Mouse (Mus musculus): Measurements from ENCODE around the gene Ten1. TPM values are rescaled to one million over a fixed set of nuclear protein-coding genes. Genes with fewer than 3 reads are reported as not detected.

Gene Ten1
- 61.5 and 65.4 TPM in 2 replicates for polyA plus RNA-seq (2016; fragmentation: Nextera tagmentation; extraction: Ambion mirVana)

DNA sequence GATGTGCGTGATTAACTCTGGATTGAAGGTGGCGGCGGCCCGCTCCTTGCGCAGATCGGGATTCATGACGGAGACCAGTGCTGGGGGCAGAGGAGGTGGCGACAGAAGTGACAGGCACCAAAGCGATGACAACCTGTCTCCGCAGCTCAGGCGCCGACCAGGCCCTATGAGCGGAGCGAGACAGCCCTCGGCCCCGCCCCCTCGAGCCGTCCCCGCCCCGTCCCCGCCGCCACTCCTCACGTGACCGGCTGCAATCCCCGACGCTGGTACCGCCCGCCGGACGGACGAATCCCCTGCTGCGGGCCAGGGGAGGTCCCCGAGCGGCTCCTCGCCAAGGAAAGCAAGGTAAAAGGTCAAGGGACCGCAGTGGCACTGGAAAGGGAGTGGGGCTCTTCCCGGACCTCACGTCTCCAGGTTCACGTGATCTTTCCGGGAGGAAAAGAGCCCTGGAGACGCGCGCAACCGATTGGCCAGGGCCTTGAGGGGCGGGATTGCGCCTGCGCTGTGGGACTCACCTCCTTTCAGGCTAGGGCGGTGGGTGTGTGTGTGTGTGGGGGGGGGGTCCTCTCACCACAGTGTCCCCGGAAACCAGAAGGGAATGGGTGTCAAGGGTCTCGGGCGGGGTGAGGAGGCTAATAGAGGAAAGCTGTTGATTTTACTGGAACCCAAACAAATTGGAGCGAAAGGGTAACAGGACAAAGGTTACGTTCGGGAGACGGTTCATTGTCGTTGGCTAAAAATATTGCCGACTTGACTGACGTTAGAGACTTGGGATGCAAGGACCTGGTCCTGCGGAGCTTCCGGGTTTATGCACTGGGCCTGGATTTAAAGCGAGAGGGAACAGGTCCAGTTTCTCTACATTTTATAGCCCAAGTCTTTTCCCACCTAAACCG is at the start of gene Ten1, which contains the start of gene Acox1:
TSS of gene Ten1 (plus strand) at position 217 of the 893 bp plus-strand sequence.
TSS of gene Acox1 (minus strand) at position 407 of the 893 bp plus-strand sequence.
- Histone ChIP-seq H3K36me3 (peaks cover 9% of the 10 kb centered on the region; the same call in 1 of the 2 replicates), H3K9me3 (replicated peaks) (no peaks in the 10 kb centered on the region), H3K4me1 (peaks cover 13% of the 10 kb centered on the region), H3K27ac (peak within 1 kb of the TSS; percentile 97), H3K4me3 (peak within 1 kb of the TSS; percentile 77), H3K27me3 (ENCODE audit: low read depth, poor library complexity, severe bottlenecking) (no peaks in the 10 kb centered on the region)
- DNase-seq (ENCODE audit: low spot score) = peak; percentile 99
- WGBS = under 1% methylated on average over 62 of the region's 62 CpGs

DNA sequence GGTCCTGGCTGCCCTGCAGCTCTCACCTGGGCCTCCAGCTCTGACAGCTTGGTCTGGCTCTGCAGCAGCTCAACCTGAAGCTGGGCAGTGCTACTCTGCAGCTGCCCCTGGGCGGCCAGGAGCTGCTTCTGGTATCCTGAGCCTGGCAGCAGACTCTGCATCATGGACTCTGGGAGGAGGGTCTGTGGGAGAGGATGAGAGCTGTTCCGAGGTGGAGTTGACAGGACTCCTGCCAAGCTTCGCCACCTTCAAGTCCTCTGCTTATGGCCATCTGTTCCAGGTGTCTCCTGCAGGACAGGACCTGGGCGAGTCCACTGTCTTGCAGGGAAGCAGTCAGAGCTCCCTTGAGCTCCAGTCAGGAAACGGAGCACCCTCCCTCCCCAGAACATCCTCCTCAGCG is 49.3 kb upstream of the Ten1 start:
- peaks cover 33% of the 10 kb centered on the region for H3K4me1 ChIP-seq
- DNase-seq (ENCODE audit: low spot score) = no peak
- WGBS = 77% methylated on average over 6 of the region's 6 CpGs
- peaks cover 100% of the 10 kb centered on the region for H3K36me3 ChIP-seq
- no peak overlapping the region for H3K4me3 ChIP-seq
- no peaks in the 10 kb centered on the region for H3K9me3 ChIP-seq (replicated peaks)
- H3K27me3 ChIP-seq (ENCODE audit: low read depth, poor library complexity, severe bottlenecking) = no peaks in the 10 kb centered on the region
- no peak overlapping the region for H3K27ac ChIP-seq

DNA sequence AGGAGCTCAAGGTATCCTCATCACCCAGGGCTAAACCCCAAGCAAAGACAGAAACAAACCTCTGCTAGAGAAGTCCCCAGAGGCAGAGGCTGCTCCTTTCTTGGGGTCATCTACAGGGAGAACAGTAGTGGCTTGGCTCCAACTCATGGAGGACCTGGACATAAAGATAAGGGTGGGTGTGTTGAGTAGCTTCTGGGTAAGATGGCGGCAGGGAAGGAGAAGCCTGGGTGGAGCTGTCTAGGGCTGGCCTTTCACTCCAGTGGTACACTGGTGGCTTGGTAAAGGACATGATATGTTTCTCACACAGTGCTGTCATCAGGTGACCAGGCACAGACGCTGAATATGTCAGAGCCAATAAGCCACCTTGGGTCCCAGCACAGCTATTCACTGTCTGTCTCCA is 47.7 kb upstream of the Ten1 start:
- Histone ChIP-seq H3K27ac (no peak overlapping the region), H3K36me3 (peaks cover 100% of the 10 kb centered on the region)
- WGBS = 93% methylated on average over 2 of the region's 2 CpGs

DNA sequence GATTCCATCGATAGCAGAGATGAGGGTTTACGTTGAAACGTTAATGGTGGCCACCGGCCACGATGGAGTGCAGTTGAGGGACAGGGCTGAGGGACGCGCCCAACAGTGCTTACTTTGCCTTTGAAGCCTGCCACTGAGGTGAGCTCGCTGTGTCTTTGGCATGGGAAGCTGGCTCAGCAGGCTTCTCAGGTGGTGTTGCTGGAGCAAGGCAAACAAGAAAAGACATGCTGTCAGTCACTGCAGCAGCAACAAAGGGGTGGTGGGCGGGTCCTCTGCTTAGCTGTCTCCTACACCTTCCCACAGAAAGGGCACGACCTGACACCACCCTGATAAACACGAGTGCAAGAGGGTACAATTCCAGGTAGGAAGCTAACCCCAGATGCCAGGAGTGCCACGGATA is 37.3 kb upstream of the Ten1 start:
- no peaks in the 10 kb centered on the region for H3K27me3 ChIP-seq (ENCODE audit: low read depth, poor library complexity, severe bottlenecking)
- H3K27ac ChIP-seq = no peak overlapping the region
- WGBS = 59% methylated on average over 12 of the region's 12 CpGs
- no peaks in the 10 kb centered on the region for H3K9me3 ChIP-seq (replicated peaks)
- no peak for DNase-seq (ENCODE audit: low spot score)
- peaks cover 96% of the 10 kb centered on the region for H3K36me3 ChIP-seq
- no peak overlapping the region for H3K4me3 ChIP-seq
- H3K4me1 ChIP-seq = peaks cover 10% of the 10 kb centered on the region

More for the DNA sequence above, 47.7 kb upstream of the Ten1 start:
- Histone ChIP-seq H3K9me3 (replicated peaks) (no peaks in the 10 kb centered on the region), H3K4me3 (no peak overlapping the region), H3K27me3 (ENCODE audit: low read depth, poor library complexity, severe bottlenecking) (no peaks in the 10 kb centered on the region), H3K4me1 (peaks cover 28% of the 10 kb centered on the region)
- DNase-seq (ENCODE audit: low spot score) = no peak

DNA sequence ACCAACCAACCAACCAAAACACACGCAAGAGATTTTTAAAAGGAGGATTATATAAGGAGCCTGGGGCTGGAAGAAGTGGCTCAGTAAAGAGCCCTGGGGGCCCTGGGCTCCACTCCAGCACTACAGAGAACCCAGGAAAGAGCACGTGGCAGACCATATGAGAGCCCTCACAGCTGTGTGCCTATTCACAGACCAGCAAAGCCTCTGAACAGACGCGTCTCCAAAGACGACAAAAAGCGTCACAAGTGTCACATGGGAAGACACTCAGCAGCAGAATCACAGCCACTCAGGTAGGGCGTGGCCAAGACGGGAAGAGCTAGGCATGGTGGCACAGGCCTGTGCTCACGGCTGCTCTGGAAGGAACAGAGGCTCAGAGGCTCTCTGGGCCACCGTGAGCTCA is 36.5 kb upstream of the Ten1 start:
- peaks cover 91% of the 10 kb centered on the region for H3K36me3 ChIP-seq
- H3K4me1 ChIP-seq = peaks cover 18% of the 10 kb centered on the region
- H3K27me3 ChIP-seq (ENCODE audit: low read depth, poor library complexity, severe bottlenecking) = no peaks in the 10 kb centered on the region
- H3K9me3 ChIP-seq (replicated peaks) = no peaks in the 10 kb centered on the region
- H3K27ac ChIP-seq = no peak overlapping the region
- 82% methylated on average over 10 of the region's 10 CpGs for WGBS
- no peak overlapping the region for H3K4me3 ChIP-seq
- no peak for DNase-seq (ENCODE audit: low spot score)

DNA sequence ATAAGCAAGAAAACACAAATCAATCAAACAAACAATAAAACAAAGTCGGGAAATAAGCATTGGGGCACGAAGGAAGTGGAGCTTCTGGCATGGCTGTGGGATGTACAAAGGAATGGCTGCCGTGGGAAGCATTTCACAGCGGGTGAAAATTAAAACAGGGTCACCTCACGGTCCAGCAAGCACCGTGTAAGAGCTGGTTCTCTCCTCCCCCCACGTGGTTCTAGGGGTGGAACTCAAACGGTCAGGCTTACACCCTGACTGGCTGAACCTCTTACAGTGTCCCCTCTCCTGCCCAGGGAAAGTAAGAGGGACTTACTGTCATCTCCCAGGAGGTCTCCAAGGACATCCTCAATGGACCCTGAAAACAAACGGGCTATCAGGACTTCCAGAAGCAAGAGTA is 35.7 kb upstream of the Ten1 start:
- Histone ChIP-seq H3K4me1 (peaks cover 23% of the 10 kb centered on the region), H3K4me3 (no peak overlapping the region), H3K36me3 (peaks cover 82% of the 10 kb centered on the region), H3K27me3 (ENCODE audit: low read depth, poor library complexity, severe bottlenecking) (no peaks in the 10 kb centered on the region), H3K27ac (no peak overlapping the region), H3K9me3 (replicated peaks) (no peaks in the 10 kb centered on the region)
- no peak for DNase-seq (ENCODE audit: low spot score)
- WGBS = 61% methylated on average over 9 of the region's 9 CpGs

DNA sequence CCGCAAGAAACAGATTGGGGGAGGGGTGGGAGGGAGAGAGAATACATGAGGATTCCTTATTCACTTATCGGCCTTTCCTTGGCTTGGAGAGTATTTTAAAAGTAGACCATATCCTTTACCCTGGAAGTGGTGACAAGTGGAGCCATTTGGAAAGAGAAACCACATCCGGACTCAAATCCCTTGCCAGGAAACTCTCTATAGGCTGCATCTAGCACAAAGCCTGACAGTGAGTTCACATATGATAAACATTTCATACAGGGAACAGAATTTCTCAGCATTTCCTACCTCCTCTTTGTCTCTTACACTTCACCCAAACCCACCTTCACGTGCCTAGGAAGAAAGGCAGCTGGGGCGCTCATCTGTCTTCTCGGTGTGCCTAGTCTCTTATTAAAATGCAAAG is 31.4 kb upstream of the Ten1 start:
- Histone ChIP-seq H3K4me1 (peaks cover 31% of the 10 kb centered on the region), H3K27me3 (ENCODE audit: low read depth, poor library complexity, severe bottlenecking) (no peaks in the 10 kb centered on the region), H3K36me3 (peaks cover 45% of the 10 kb centered on the region), H3K4me3 (peak overlapping the region; percentile 78), H3K27ac (peak overlapping the region; percentile 92), H3K9me3 (replicated peaks) (no peaks in the 10 kb centered on the region)
- DNase-seq (ENCODE audit: low spot score) = no peak
- WGBS = 18% methylated on average over 6 of the region's 6 CpGs

DNA sequence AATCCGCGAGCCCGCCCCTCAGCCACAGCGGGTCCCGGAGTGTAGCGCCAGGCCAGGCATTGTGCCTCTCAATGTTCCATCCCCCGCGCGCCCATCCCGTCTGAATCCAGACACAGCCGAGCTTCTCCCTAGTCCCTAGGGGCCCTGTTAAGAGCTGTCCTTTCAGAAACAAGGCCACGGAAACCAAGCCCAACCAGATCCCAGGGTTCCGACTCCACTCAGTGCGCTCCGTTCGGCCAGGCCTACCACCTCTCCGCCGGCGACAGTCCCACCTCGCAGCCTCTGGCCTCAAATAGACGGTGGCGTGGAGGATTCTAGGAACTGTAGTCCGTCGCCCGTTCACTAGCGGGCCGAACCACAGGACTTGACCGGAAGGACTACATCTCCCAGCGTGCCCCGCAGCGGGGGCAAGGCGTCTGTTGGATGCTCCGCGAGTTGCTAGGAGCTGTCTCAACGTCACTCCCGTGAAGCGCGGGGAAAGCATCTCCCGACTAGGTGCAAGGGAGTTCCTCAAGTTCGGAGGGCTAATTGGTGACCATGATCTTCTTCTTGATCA is 30.7 kb upstream of the Ten1 start, which contains the start of gene Fbf1:
TSS of gene Fbf1 (minus strand) at position 283 of the 556 bp plus-strand sequence.
- Histone ChIP-seq H3K36me3 (peaks cover 46% of the 10 kb centered on the region), H3K27ac (peak within 1 kb of the TSS; percentile 92), H3K4me3 (peak within 1 kb of the TSS; percentile 78), H3K9me3 (replicated peaks) (no peaks in the 10 kb centered on the region), H3K4me1 (peaks cover 30% of the 10 kb centered on the region), H3K27me3 (ENCODE audit: low read depth, poor library complexity, severe bottlenecking) (no peaks in the 10 kb centered on the region)
- peak; percentile 94 for DNase-seq (ENCODE audit: low spot score)
- under 1% methylated on average over 40 of the region's 40 CpGs for WGBS

DNA sequence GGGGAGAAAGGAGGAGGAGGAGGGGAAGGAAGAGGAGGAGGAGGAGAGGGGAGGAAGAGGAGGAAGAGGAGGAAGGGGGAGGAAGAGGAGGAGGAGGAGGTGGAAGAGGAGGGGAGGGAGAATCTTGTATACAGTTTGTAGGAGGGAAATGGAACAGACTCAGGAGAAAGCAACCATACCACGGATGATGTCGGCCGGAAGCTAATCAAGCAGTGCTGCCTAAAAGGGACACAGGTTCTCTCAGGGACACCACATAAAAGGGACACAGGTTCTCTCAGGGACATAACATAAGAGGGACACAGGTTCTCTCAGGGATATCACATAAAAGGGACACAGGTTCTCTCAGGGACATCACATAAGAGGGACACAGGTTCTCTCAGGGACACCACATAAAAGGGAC is 29.4 kb upstream of the Ten1 start:
- 91% methylated on average over 3 of the region's 3 CpGs for WGBS
- H3K4me1 ChIP-seq = peaks cover 23% of the 10 kb centered on the region
- H3K4me3 ChIP-seq = no peak overlapping the region
- no peak for DNase-seq (ENCODE audit: low spot score)
- no peaks in the 10 kb centered on the region for H3K27me3 ChIP-seq (ENCODE audit: low read depth, poor library complexity, severe bottlenecking)
- H3K27ac ChIP-seq = no peak overlapping the region
- H3K36me3 ChIP-seq = peaks cover 46% of the 10 kb centered on the region
- no peaks in the 10 kb centered on the region for H3K9me3 ChIP-seq (replicated peaks)

DNA sequence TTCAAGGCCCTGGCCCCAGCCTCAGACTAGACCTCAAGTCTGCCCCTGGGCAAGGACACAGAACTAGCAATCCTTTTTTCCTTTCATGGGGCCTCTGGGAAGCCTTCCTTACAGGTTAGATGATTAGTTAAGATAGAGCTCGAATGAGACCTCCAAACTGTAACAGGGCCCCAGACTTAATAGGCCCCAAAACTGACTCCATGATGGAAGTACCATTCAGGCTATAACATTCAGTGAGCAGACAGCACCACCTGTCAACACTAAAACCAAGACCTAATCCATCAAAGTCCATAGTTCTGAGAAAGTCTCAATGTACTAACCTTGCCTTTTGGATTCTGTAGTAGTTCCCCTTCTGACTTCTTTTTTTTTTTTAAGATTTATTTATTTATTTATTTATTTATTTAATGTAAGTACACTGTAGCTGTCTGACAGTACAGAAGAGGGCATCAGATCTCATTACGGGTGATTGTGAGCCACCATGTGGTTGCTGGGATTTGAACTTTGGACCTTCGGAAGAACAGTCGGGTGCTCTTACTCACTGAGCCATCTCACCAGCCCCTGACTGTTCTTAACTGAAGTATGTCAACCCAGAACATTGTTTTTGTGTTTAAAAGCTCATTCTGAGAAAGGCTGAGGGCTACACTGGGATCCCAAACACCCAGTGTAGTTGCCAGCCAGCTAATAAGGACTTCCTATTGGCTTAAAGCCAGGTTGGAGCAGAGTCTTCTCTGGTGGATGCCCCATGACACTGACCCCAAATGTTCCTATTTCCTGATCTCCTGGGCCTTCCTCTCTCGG is 28.5 kb upstream of the Ten1 start:
- H3K27ac ChIP-seq = no peak overlapping the region
- peaks cover 46% of the 10 kb centered on the region for H3K36me3 ChIP-seq
- H3K27me3 ChIP-seq (ENCODE audit: low read depth, poor library complexity, severe bottlenecking) = no peaks in the 10 kb centered on the region
- peaks cover 23% of the 10 kb centered on the region for H3K4me1 ChIP-seq
- no peak for DNase-seq (ENCODE audit: low spot score)
- 90% methylated on average over 5 of the region's 5 CpGs for WGBS
- H3K9me3 ChIP-seq (replicated peaks) = no peaks in the 10 kb centered on the region
- H3K4me3 ChIP-seq = no peak overlapping the region

DNA sequence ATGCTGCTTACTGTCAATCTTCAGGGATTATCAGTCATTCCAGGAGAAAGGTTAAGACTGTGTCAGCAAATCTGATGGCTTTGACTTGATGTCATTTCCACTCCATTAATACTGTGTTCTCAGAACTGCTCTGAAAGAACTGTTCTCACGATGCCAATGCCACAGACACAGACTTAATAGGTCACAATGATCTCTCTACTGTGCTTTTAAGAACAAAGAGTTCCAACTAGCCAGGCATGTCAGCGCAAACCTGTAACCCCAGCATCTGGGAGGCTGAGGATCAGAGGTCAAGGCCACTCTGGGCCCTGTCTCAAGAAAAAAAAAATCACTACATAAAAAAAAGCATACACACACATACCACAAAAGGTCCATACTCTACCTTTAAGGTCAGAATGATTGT is 26.7 kb upstream of the Ten1 start:
- no peaks in the 10 kb centered on the region for H3K27me3 ChIP-seq (ENCODE audit: low read depth, poor library complexity, severe bottlenecking)
- H3K36me3 ChIP-seq = peaks cover 45% of the 10 kb centered on the region
- 92% methylated on average over 2 of the region's 2 CpGs for WGBS
- H3K27ac ChIP-seq = no peak overlapping the region
- no peaks in the 10 kb centered on the region for H3K9me3 ChIP-seq (replicated peaks)
- no peak overlapping the region for H3K4me3 ChIP-seq
- H3K4me1 ChIP-seq = peaks cover 15% of the 10 kb centered on the region
- no peak for DNase-seq (ENCODE audit: low spot score)

DNA sequence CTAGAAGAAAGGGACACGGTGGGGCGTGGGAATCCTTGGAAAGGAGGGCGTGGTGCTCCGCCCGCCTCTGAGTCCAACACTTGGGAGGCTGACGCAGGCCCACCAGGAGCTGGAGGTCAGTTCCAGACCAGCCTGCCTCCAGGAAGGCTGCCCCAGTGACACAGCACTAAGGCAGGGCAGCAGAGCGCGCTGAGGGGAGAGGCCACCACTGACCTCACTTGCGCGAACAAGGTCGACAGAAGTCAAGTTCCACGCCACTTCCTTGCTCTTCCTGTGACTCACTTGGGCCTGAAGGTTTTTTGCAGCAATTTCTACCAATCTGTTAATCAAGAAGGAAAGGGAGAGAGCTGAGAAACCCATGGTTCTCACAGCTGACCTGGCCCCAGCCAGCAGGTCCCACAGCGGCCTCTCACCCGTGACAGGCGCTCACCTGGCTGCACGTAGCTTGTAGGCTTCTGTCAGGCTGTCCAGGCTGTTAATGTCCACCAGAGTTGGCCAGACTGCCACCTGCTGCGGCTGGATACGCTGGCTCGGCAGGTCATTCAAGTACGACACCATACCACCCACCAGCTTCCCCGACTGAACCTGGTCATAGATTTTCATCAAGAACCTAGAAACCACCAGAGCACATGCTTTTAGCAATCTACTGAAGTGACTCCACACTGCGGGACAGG is 23.7 kb upstream of the Ten1 start:
- no peak overlapping the region for H3K4me3 ChIP-seq
- no peak for DNase-seq (ENCODE audit: low spot score)
- no peak overlapping the region for H3K27ac ChIP-seq
- no peaks in the 10 kb centered on the region for H3K27me3 ChIP-seq (ENCODE audit: low read depth, poor library complexity, severe bottlenecking)
- no peaks in the 10 kb centered on the region for H3K4me1 ChIP-seq
- H3K36me3 ChIP-seq = peaks cover 72% of the 10 kb centered on the region
- H3K9me3 ChIP-seq (replicated peaks) = no peaks in the 10 kb centered on the region
- 91% methylated on average over 22 of the region's 22 CpGs for WGBS
